Mouse (Mus musculus) embryonic stem cell, embryonic (primary cell): Measurements from ENCODE around the gene Tk1.

ENCODE experiments used
- CTCF ChIA-PET, 4 experiments: fragments of 300-600 bp in 2 of 4; fragments of 350-600 bp in 2 of 4; sonication (Branson Sonifier 250); formaldehyde crosslinking; loops; one replicate each; lab custom pipeline; 2022; ENCODE audit warnings: inconsistent platforms in 2 of 4; lab: Charles Lee
- POLR2A ChIA-PET, 4 experiments: fragments of 300-600 bp in 2 of 4; fragments of 350-600 bp in 2 of 4; sonication (Branson Sonifier 250); formaldehyde crosslinking; loops; one replicate each; lab custom pipeline; 2022; ENCODE audit warnings: antibody characterized with exemption in 4 of 4, inconsistent platforms in 1 of 4; lab: Charles Lee

The Tk1 gene

GRCm38 (mm10) chr11:117825333-117826101 is at the start of gene Tk1, which contains the start of gene Afmid:
Tk1 (minus strand) TSS chr11:117826092.
Afmid (plus strand) TSS chr11:117825924.
- ChIA-PET POLR2A (interaction anchor here (0.6 to 3.1 kb wide), 51 partner anchors 9 to 545 kb away, joined by 3 to 18 read pairs (median 4); partner anchors contain the start of genes Gm20708 (in 3 of the 4), Syngr2 (in 3 of the 4), 6030468B19Rik (in 2 of the 4) and Birc5 (in 2 of the 4)), CTCF (interaction anchor here (0.5 to 4.2 kb wide), 47 partner anchors 9 to 1254 kb away, joined by 3 to 31 read pairs (median 4); partner anchors contain the start of genes Tmc6 (in 2 of the 4), Tmc8 (in 2 of the 4), Gm20708 (in 1 of the 4) and Syngr2 (in 1 of the 4))

- CTCF ChIA-PET: interaction anchor here (0.5 to 3.0 kb wide), 17 partner anchors 11 to 491 kb away, joined by 3 to 21 read pairs (median 8); partner anchors contain the start of gene Socs3 (in 1 of the 4)
- POLR2A ChIA-PET: interaction anchor here (0.6 to 7.4 kb wide), 27 partner anchors 11 to 333 kb away, joined by 3 to 100 read pairs (median 4); partner anchors contain the start of genes Socs3 (in 2 of the 4) and Birc5 (in 1 of the 4)
Observed at GRCm38 (mm10) chr11:117875681-117876080, 49.8 kb upstream of the Tk1 start.

GRCm38 (mm10) chr11:117874419-117874818 is 48.5 kb upstream of the Tk1 start:
- ChIA-PET CTCF (interaction anchor here (0.5 to 3.0 kb wide), 96 partner anchors 8 to 1658 kb away, joined by 3 to 22 read pairs (median 4); partner anchors contain the start of genes Socs3 (in 3 of the 4) and Birc5 (in 2 of the 4)), POLR2A (interaction anchor here (0.5 to 2.7 kb wide), 46 partner anchors 9 to 1486 kb away, joined by 3 to 16 read pairs (median 4); partner anchors contain the start of genes Socs3 (in 3 of the 4), Birc5 (in 1 of the 4) and Tmem235 (in 1 of the 4))

GRCm38 (mm10) chr11:117872861-117873608 is 47.1 kb upstream of the Tk1 start, which contains the start of gene Tha1:
Tha1 (minus strand) TSS chr11:117873481.
- ChIA-PET POLR2A (interaction anchor here in 2 of 4 experiments (1.0 to 2.7 kb wide), 7 partner anchors 12 to 201 kb away, joined by 3 to 16 read pairs (median 5); partner anchors contain the start of gene Tmem235 (in 1 of the 2)), CTCF (interaction anchor here in 3 of 4 experiments (0.6 to 3.0 kb wide), 7 partner anchors 16 to 221 kb away, joined by 3 to 21 read pairs (median 5); no protein-coding TSS in a partner anchor)

- ChIA-PET CTCF (interaction anchor here (0.5 to 2.7 kb wide), 17 partner anchors 12 to 694 kb away, joined by 3 to 11 read pairs (median 4); partner anchors contain the start of genes Socs3 (in 2 of the 4) and Tmem235 (in 1 of the 4)), POLR2A (interaction anchor here in 2 of 4 experiments (0.6 to 2.3 kb wide), 9 partner anchors 11 to 228 kb away, joined by 3 to 7 read pairs (median 4); partner anchors contain the start of gene Tmem235 (in 1 of the 2))
Observed at GRCm38 (mm10) chr11:117871911-117872584, 46.2 kb upstream of the Tk1 start.

- POLR2A ChIA-PET: interaction anchor here in 2 of 4 experiments (0.6 to 2.3 kb wide), 9 partner anchors 10 to 228 kb away, joined by 3 to 7 read pairs (median 3); partner anchors contain the start of genes Tmem235 (in 2 of the 2) and Pgs1 (in 1 of the 2)
Observed at GRCm38 (mm10) chr11:117871376-117871775, 45.5 kb upstream of the Tk1 start.

GRCm38 (mm10) chr11:117870688-117871365 is 44.9 kb upstream of the Tk1 start:
- POLR2A ChIA-PET: interaction anchor here in 2 of 4 experiments (0.6 to 2.3 kb wide), 9 partner anchors 10 to 137 kb away, joined by 3 to 7 read pairs (median 3); partner anchors contain the start of genes Tmem235 (in 2 of the 2) and Pgs1 (in 1 of the 2)
- CTCF ChIA-PET: interaction anchor here (0.6 to 2.7 kb wide), 30 partner anchors 11 to 1395 kb away, joined by 3 to 11 read pairs (median 4); partner anchors contain the start of genes Socs3 (in 2 of the 4) and Tmem235 (in 1 of the 4)

More at GRCm38 (mm10) chr11:117871376-117871775, 45.5 kb upstream of the Tk1 start:
- CTCF ChIA-PET: interaction anchor here (0.7 to 2.7 kb wide), 17 partner anchors 12 to 694 kb away, joined by 3 to 11 read pairs (median 4); partner anchors contain the start of genes Socs3 (in 2 of the 4) and Tmem235 (in 1 of the 4)

- POLR2A ChIA-PET: interaction anchor here (0.6 to 7.1 kb wide), 19 partner anchors 8 to 255 kb away, joined by 3 to 59 read pairs (median 4); no protein-coding TSS in a partner anchor
Observed at GRCm38 (mm10) chr11:117865988-117866387, 40.1 kb upstream of the Tk1 start.

GRCm38 (mm10) chr11:117864805-117865204 is 38.9 kb upstream of the Tk1 start:
- CTCF ChIA-PET: interaction anchor here (0.5 to 4.0 kb wide), 10 partner anchors 10 to 470 kb away, joined by 3 to 17 read pairs (median 6); partner anchors contain the start of gene Birc5 (in 1 of the 4)
- POLR2A ChIA-PET: interaction anchor here in 3 of 4 experiments (0.6 to 7.1 kb wide), 21 partner anchors 9 to 684 kb away, joined by 3 to 59 read pairs (median 5); partner anchors contain the start of gene Birc5 (in 1 of the 3)

More at GRCm38 (mm10) chr11:117865988-117866387, 40.1 kb upstream of the Tk1 start:
- CTCF ChIA-PET: interaction anchor here in 2 of 4 experiments (1.0 to 4.0 kb wide), 7 partner anchors 9 to 453 kb away, joined by 3 to 17 read pairs (median 7); no protein-coding TSS in a partner anchor

GRCm38 (mm10) chr11:117863174-117863856 is 37.4 kb upstream of the Tk1 start:
- CTCF ChIA-PET: interaction anchor here in 3 of 4 experiments (0.5 to 4.0 kb wide), 6 partner anchors 11 to 302 kb away, joined by 3 to 17 read pairs (median 5); no protein-coding TSS in a partner anchor
- POLR2A ChIA-PET: interaction anchor here (0.5 to 7.1 kb wide), 23 partner anchors 8 to 479 kb away, joined by 3 to 59 read pairs (median 4); partner anchors contain the start of genes Afmid (in 1 of the 4), Birc5 (in 1 of the 4), Tk1 (in 1 of the 4) and Usp36 (in 1 of the 4)

- ChIA-PET CTCF (interaction anchor here (0.5 to 1.9 kb wide), 8 partner anchors 8 to 1078 kb away, joined by 3 to 8 read pairs (median 4); no protein-coding TSS in a partner anchor), POLR2A (interaction anchor here (0.5 to 5.6 kb wide), 25 partner anchors 9 to 459 kb away, joined by 3 to 46 read pairs (median 3); partner anchors contain the start of genes Birc5 (in 3 of the 4), Pgs1 (in 1 of the 4), Socs3 (in 1 of the 4) and Tha1 (in 1 of the 4))
Observed at GRCm38 (mm10) chr11:117860601-117861000, 34.7 kb upstream of the Tk1 start, which contains the start of gene Tmem235. Tmem235 (plus strand) TSS chr11:117860752.

GRCm38 (mm10) chr11:117858392-117858791 is 32.5 kb upstream of the Tk1 start:
- ChIA-PET CTCF (interaction anchor here in 2 of 4 experiments (0.5 to 0.7 kb wide), 4 partner anchors 10 to 1976 kb away, joined by 3 to 6 read pairs (median 3); no protein-coding TSS in a partner anchor), POLR2A (interaction anchor here in 3 of 4 experiments (0.5 to 6.3 kb wide), 22 partner anchors 8 to 1832 kb away, joined by 3 to 59 read pairs (median 4); partner anchors contain the start of genes Birc5 (in 2 of the 3) and Socs3 (in 1 of the 3))

GRCm38 (mm10) chr11:117857462-117857861 is 31.6 kb upstream of the Tk1 start:
- POLR2A ChIA-PET: interaction anchor here in 3 of 4 experiments (0.6 to 6.3 kb wide), 27 partner anchors 7 to 439 kb away, joined by 3 to 59 read pairs (median 3); partner anchors contain the start of genes Birc5 (in 2 of the 3), Socs3 (in 1 of the 3) and Tnrc6c (in 1 of the 3)
- CTCF ChIA-PET: interaction anchor here in 1 of 4 experiments (0.7 kb wide), 1 partner anchor 67 kb away, joined by 3 read pairs; no protein-coding TSS in a partner anchor

GRCm38 (mm10) chr11:117855975-117856374 is 30.1 kb upstream of the Tk1 start:
- ChIA-PET POLR2A (interaction anchor here in 3 of 4 experiments (0.7 to 6.3 kb wide), 19 partner anchors 7 to 186 kb away, joined by 3 to 59 read pairs (median 3); partner anchors contain the start of gene Birc5 (in 1 of the 3)), CTCF (interaction anchor here in 2 of 4 experiments (0.6 to 1.4 kb wide), 4 partner anchors 18 to 166 kb away, joined by 3 to 4 read pairs (median 3); no protein-coding TSS in a partner anchor)
